Mouse (Mus musculus): ENCODE data around the gene Tcap. TPM values are rescaled to one million over a fixed set of nuclear protein-coding genes. Genes with fewer than 3 reads are reported as not detected.

Tcap gene
- polyA plus RNA-seq, 1 experiment from 2014 or later, result 2.1 TPM

DNA sequence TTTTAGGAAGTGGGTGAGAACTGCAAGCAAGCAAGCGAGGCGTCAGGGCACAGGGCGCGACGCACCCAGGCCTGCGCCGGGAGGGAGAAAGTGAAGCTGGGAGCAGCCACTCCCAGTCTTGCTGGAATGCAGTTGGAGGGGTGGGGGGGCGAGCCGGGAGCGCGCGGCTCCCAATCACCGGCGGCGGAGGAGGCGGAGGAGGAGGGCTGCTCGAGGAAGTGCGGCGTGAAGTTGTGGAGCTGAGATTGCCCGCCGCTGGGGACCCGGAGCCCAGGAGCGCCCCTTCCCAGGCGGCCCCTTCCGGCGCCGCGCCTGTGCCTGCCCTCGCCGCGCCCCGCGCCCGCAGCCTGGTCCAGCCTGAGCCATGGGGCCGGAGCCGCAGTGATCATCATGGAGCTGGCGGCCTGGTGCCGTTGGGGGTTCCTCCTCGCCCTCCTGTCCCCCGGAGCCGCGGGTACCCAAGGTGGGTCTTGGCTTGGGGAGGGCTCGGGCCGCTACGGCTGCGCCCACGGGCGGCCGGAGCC, 28.7 kb downstream of the Tcap start, which contains the start of gene Erbb2:
Erbb2 (plus strand) TSS at position 198 of the 524 bp plus-strand sequence.
- no peaks in the 10 kb centered on the region for H3K36me3 ChIP-seq (ENCODE audit: insufficient read depth, low read length)
- 0% methylated on average over 46 of the region's 49 CpGs for WGBS
- H3K4me3 ChIP-seq (replicated peaks; ENCODE audit: low read depth, low read length), result peak within 1 kb of the TSS; percentile 99
- no peak for TF ChIP-seq CTCF (IDR thresholded peaks at IDR 0.05; ENCODE audit: low read depth)
- H3K4me1 ChIP-seq (replicated peaks; ENCODE audit: insufficient read depth, low read length), result peaks cover 27% of the 10 kb centered on the region
- ATAC-seq (replicated peaks; ENCODE audit: low FRiP score, low read depth) (peak; percentile 71), DNase-seq (ENCODE audit: low spot score) (peak; percentile 93)
- peak within 1 kb of the TSS; percentile 78 for H3K4me2 ChIP-seq (ENCODE audit: low read length)
- no peaks in the 10 kb centered on the region for H3K27me3 ChIP-seq (ENCODE audit: insufficient read depth, low read length)
- H3K9ac ChIP-seq (ENCODE audit: low read depth, low read length), result peak within 1 kb of the TSS; percentile 98
- peak within 1 kb of the TSS; percentile 98 for H3K27ac ChIP-seq
- no peaks in the 10 kb centered on the region for H3K9me3 ChIP-seq (replicated peaks; ENCODE audit: low read length)

DNA sequence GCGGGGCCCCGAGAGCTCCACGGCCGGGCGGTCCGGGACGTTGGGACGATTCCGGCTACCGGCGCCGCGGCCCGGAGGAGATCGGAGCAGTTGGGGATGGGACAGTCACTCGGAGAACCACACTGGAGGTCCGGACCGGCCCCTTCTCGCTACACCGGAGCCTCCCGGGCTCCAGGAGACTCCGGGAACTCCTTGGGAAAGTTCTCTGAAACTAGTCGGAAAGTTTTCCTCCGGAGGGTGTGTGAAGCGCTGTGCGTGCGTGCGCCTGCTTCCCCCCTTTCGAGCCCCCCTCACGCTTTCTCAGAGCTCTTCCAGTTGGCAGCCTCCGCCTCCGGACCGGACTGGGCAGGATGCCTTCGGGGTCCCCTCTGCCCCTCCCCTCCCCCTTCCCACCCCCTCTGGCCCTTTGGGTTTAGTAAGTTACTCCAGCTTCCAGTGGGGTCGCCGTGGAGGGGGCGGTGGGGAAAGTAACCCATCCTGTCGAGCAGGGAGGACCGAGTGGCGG, 29.2 kb downstream of the Tcap start:
- TF ChIP-seq CTCF (IDR thresholded peaks at IDR 0.05; ENCODE audit: low read depth), result no peak
- Histone ChIP-seq H3K9ac (ENCODE audit: low read depth, low read length) (peak overlapping the region; percentile 98), H3K4me2 (ENCODE audit: low read length) (peak overlapping the region; percentile 78), H3K36me3 (ENCODE audit: insufficient read depth, low read length) (no peaks in the 10 kb centered on the region), H3K4me1 (replicated peaks; ENCODE audit: insufficient read depth, low read length) (peaks cover 27% of the 10 kb centered on the region), H3K27ac (peak overlapping the region; percentile 98), H3K9me3 (replicated peaks; ENCODE audit: low read length) (no peaks in the 10 kb centered on the region), H3K27me3 (ENCODE audit: insufficient read depth, low read length) (no peaks in the 10 kb centered on the region), H3K4me3 (replicated peaks; ENCODE audit: low read depth, low read length) (peak overlapping the region; percentile 99)
- peak; percentile 31 for ATAC-seq (replicated peaks; ENCODE audit: low FRiP score, low read depth)
- WGBS, result under 1% methylated on average over 40 of the region's 40 CpGs
- peak; percentile 65 for DNase-seq (ENCODE audit: low spot score)

DNA sequence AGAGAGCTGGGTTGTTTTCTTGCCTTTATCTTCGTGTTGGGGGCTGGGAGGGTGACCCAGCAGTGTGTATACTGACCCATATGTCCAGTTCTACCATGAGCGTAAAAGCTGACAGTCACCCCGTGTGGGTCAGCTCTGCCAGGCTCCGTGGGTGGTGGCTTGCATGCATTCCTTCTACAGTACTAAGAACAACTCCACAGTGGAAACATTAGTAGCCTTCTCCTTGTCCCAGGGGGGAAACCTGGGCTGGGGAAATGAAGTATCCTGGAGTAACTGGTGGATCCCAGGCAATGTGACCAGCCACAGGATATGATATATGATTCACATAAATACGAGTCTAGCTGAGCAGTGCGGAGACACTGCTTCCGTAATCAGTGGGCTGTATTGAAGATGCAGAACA, 30.1 kb downstream of the Tcap start:
- ATAC-seq (replicated peaks; ENCODE audit: low FRiP score, low read depth) (no peak), DNase-seq (ENCODE audit: low spot score) (peak; percentile 46)
- H3K27ac ChIP-seq, result peak overlapping the region; percentile 98
- no peaks in the 10 kb centered on the region for H3K9me3 ChIP-seq (replicated peaks; ENCODE audit: low read length)
- H3K4me1 ChIP-seq (replicated peaks; ENCODE audit: insufficient read depth, low read length), result peaks cover 31% of the 10 kb centered on the region
- H3K36me3 ChIP-seq (ENCODE audit: insufficient read depth, low read length), result no peaks in the 10 kb centered on the region
- H3K9ac ChIP-seq (ENCODE audit: low read depth, low read length), result peak overlapping the region; percentile 98
- no peak for TF ChIP-seq CTCF (IDR thresholded peaks at IDR 0.05; ENCODE audit: low read depth)
- H3K27me3 ChIP-seq (ENCODE audit: insufficient read depth, low read length), result no peaks in the 10 kb centered on the region
- H3K4me2 ChIP-seq (ENCODE audit: low read length), result peak overlapping the region; percentile 78
- WGBS, result 8% methylated on average over 7 of the region's 7 CpGs
- peak overlapping the region; percentile 99 for H3K4me3 ChIP-seq (replicated peaks; ENCODE audit: low read depth, low read length)

DNA sequence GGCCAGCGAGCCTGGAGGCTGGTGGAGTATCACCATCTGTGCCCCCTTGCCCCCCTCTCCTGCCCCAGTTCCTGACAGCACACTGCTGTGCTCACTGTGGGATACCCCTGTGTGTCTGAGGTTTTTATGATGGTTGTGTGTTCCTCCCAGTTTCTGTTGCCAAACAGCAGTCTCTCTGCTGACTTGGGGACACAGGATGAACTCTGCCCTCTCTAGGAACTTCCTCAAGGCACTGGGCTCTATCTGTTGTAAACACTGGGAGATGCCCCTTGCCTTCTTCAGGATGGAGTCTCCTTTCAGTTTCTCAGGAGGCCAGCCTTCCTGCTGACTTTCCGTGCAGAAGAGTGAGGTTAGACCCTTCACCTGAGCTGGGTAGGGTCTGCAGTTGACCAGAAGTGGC, 30.6 kb downstream of the Tcap start:
- 21% methylated on average over 2 of the region's 2 CpGs for WGBS
- H3K4me3 ChIP-seq (replicated peaks; ENCODE audit: low read depth, low read length), result peak overlapping the region; percentile 99
- H3K36me3 ChIP-seq (ENCODE audit: insufficient read depth, low read length), result 0 out of 2 replicates have a peak, but pooled peaks cover under 1% of the 10 kb centered on the region
- H3K4me1 ChIP-seq (replicated peaks; ENCODE audit: insufficient read depth, low read length), result peaks cover 31% of the 10 kb centered on the region
- no peak overlapping the region for H3K27ac ChIP-seq
- ATAC-seq (replicated peaks; ENCODE audit: low FRiP score, low read depth) (no peak), DNase-seq (ENCODE audit: low spot score) (no peak)
- TF ChIP-seq CTCF (IDR thresholded peaks at IDR 0.05; ENCODE audit: low read depth), result no peak
- no peaks in the 10 kb centered on the region for H3K27me3 ChIP-seq (ENCODE audit: insufficient read depth, low read length)
- H3K9ac ChIP-seq (ENCODE audit: low read depth, low read length), result peak overlapping the region; percentile 98; the same call in 1 of the 2 replicates
- no peaks in the 10 kb centered on the region for H3K9me3 ChIP-seq (replicated peaks; ENCODE audit: low read length)
- H3K4me2 ChIP-seq (ENCODE audit: low read length), result peak overlapping the region; percentile 78

DNA sequence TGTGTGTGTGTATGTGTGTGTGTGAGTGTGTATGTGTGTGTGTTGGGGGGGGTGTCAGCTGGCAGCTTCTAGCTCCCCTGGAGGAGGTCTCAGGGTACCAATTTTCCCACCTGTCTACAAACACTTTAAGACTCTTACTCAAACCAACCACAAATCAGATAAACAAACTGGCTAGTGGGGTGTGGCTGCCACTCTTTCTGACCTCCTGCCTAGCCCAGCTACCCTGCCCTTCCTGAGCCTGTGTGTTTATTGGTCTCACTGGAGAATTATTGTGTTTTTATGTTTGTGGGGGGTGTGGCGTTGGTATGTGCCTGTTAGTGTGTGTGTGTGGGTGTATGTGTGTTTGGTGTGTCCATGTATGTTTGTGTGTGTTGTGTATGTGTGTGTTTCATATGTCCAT, 33.5 kb downstream of the Tcap start:
- H3K27ac ChIP-seq, result no peak overlapping the region
- no peak for TF ChIP-seq CTCF (IDR thresholded peaks at IDR 0.05; ENCODE audit: low read depth)

DNA sequence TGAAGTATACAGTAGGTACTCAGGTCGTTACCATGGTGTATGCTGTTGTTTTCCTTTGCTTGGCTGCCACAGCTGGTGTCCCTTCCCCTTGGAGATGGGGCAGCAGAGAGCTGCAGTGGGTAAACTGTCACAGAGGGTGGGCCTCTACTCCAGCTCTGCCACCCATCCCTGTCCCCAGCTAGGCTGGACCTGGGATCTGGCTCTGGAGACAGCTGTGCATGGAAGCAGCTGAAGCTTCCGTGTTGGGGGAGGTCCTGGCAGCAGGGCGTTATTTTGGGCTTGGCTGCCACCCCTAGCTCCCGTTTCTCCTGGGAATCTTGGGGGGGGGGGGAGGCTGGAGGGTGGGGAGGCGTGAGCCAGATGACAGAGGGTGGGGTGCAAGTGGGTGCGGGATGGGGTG, 34.7 kb downstream of the Tcap start:
- Histone ChIP-seq H3K27ac (peak overlapping the region; percentile 36; the same call in 1 of the 2 replicates), H3K27me3 (ENCODE audit: insufficient read depth, low read length) (no peaks in the 10 kb centered on the region), H3K9me3 (replicated peaks; ENCODE audit: low read length) (no peaks in the 10 kb centered on the region), H3K36me3 (ENCODE audit: insufficient read depth, low read length) (peaks cover 16% of the 10 kb centered on the region), H3K4me3 (replicated peaks; ENCODE audit: low read depth, low read length) (no peak overlapping the region), H3K9ac (ENCODE audit: low read depth, low read length) (no peak overlapping the region), H3K4me2 (ENCODE audit: low read length) (no peak overlapping the region), H3K4me1 (replicated peaks; ENCODE audit: insufficient read depth, low read length) (peaks cover 22% of the 10 kb centered on the region)
- no peak for TF ChIP-seq CTCF (IDR thresholded peaks at IDR 0.05; ENCODE audit: low read depth)
- DNase-seq (ENCODE audit: low spot score) (no peak), ATAC-seq (replicated peaks; ENCODE audit: low FRiP score, low read depth) (no peak)
- WGBS, result 65% methylated on average over 6 of the region's 6 CpGs

More for the DNA sequence above, 33.5 kb downstream of the Tcap start:
- peaks cover 5% of the 10 kb centered on the region; the same call in 1 of the 2 replicates for H3K36me3 ChIP-seq (ENCODE audit: insufficient read depth, low read length)
- no peak overlapping the region for H3K4me2 ChIP-seq (ENCODE audit: low read length)
- no peak for ATAC-seq (replicated peaks; ENCODE audit: low FRiP score, low read depth)
- DNase-seq (ENCODE audit: low spot score), result no peak
- H3K4me3 ChIP-seq (replicated peaks; ENCODE audit: low read depth, low read length), result no peak overlapping the region
- WGBS, result 81% methylated on average over 1 of the region's 1 CpGs
- no peaks in the 10 kb centered on the region for H3K27me3 ChIP-seq (ENCODE audit: insufficient read depth, low read length)
- H3K4me1 ChIP-seq (replicated peaks; ENCODE audit: insufficient read depth, low read length), result peaks cover 22% of the 10 kb centered on the region
- no peak overlapping the region for H3K9ac ChIP-seq (ENCODE audit: low read depth, low read length)
- no peaks in the 10 kb centered on the region for H3K9me3 ChIP-seq (replicated peaks; ENCODE audit: low read length)
